ENCODE assay signal across 17 mouse cellular contexts in genomic region chr4:153208215-153208614, GRCm38 (mm10).
"Had no signal": no experiment of that assay in that cellular context is flagged by ENCODE, and none has a peak within 500 bp of the region (broad histone marks: within the 10 kb centered on the region; RNA-seq: fewer than 3 reads in every experiment).

No protein-coding gene starts in this region.

- H3K4me3 ChIP-seq: hindbrain, embryonic 15.5 days; layer of hippocampus, adult 2 months; limb, embryonic 12.5 days; limb, embryonic 15.5 days; myocyte had no signal

- H3K9ac ChIP-seq: hindbrain, embryonic 15.5 days; limb, embryonic 12.5 days; limb, embryonic 15.5 days; liver, embryonic 14.5 days; liver, postnatal 0 days; lung, embryonic 14.5 days had no signal

- H3K4me2 ChIP-seq: hindbrain, embryonic 15.5 days; limb, embryonic 12.5 days; limb, embryonic 15.5 days; liver, embryonic 11.5 days; lung, embryonic 14.5 days had no signal

- H3K36me3 ChIP-seq: hindbrain, embryonic 15.5 days; limb, embryonic 12.5 days; limb, embryonic 15.5 days had no signal

- H3K9me3 ChIP-seq: hindbrain, embryonic 15.5 days; limb, embryonic 12.5 days; limb, embryonic 15.5 days had no signal

- DNase-seq: kidney, adult 2 months; kidney, postnatal 10 days; layer of hippocampus, adult 9-11 months; liver, postnatal 0 days; lung, embryonic 14.5 days; thymus, adult 18-20 months; thymus, postnatal 14 days had no signal

- ATAC-seq: intestine, postnatal 0 days; liver, postnatal 0 days; midbrain, embryonic 16.5 days had no signal

- H3K27ac ChIP-seq: limb, embryonic 12.5 days; limb, embryonic 15.5 days; liver, embryonic 14.5 days; macrophage had no signal
